Mouse (Mus musculus) liver, adult (tissue): ENCODE results near the gene Mtmr3.

Experiments
- GATA4 ChIP-seq: IDR thresholded peaks from 2 replicates; pipeline ENCODE4 v1.6.1; 2014; ENCODE audit warnings: mild to moderate bottlenecking, low read length; ENCODE audit not compliant: insufficient replicate concordance

Gene Mtmr3

GRCm38 (mm10) chr11:4498774-4499173 lies 95.9 kb downstream of the Mtmr3 start:
- no peak for TF ChIP-seq GATA4

GRCm38 (mm10) chr11:4497501-4498118 lies 97.1 kb downstream of the Mtmr3 start:
- no peak for TF ChIP-seq GATA4

- TF ChIP-seq GATA4 = no peak
These were observed 99.6 kb downstream of the Mtmr3 start for GRCm38 (mm10) chr11:4495021-4495540.

GRCm38 (mm10) chr11:4489207-4489606 lies 105.5 kb downstream of the Mtmr3 start:
- no peak for TF ChIP-seq GATA4

GRCm38 (mm10) chr11:4488798-4489197 lies 105.9 kb downstream of the Mtmr3 start:
- TF ChIP-seq GATA4 = no peak

- no peak for TF ChIP-seq GATA4
These were observed 106.3 kb downstream of the Mtmr3 start for GRCm38 (mm10) chr11:4488367-4488766.

- TF ChIP-seq GATA4 = no peak
These were observed 107.2 kb downstream of the Mtmr3 start for GRCm38 (mm10) chr11:4487401-4487965.

- no peak for TF ChIP-seq GATA4
These were observed 110.1 kb downstream of the Mtmr3 start for GRCm38 (mm10) chr11:4484541-4484940.

- no peak for TF ChIP-seq GATA4
These were observed 112.0 kb downstream of the Mtmr3 start for GRCm38 (mm10) chr11:4482641-4483040.

- no peak for TF ChIP-seq GATA4
These were observed 118.4 kb downstream of the Mtmr3 start for GRCm38 (mm10) chr11:4476184-4476697.

GRCm38 (mm10) chr11:4472464-4473179 lies 122.0 kb downstream of the Mtmr3 start:
- TF ChIP-seq GATA4 = no peak

- TF ChIP-seq GATA4 = no peak
These were observed 122.9 kb downstream of the Mtmr3 start for GRCm38 (mm10) chr11:4471734-4472133.

- no peak for TF ChIP-seq GATA4
These were observed 123.4 kb downstream of the Mtmr3 start for GRCm38 (mm10) chr11:4471251-4471650.

- no peak for TF ChIP-seq GATA4
These were observed 125.6 kb downstream of the Mtmr3 start for GRCm38 (mm10) chr11:4469091-4469490.

- no peak for TF ChIP-seq GATA4
These were observed 127.2 kb downstream of the Mtmr3 start for GRCm38 (mm10) chr11:4467436-4467835.

- TF ChIP-seq GATA4 = no peak
These were observed 128.5 kb downstream of the Mtmr3 start for GRCm38 (mm10) chr11:4466191-4466590.
